Mouse (Mus musculus): ENCODE measurements around the gene Zfhx3. TPM values are rescaled to one million over a fixed set of nuclear protein-coding genes. Genes with fewer than 3 reads are reported as not detected.

Zfhx3 gene
- polyA plus RNA-seq, 1 experiment from 2014 or later, result 2.4 TPM

DNA sequence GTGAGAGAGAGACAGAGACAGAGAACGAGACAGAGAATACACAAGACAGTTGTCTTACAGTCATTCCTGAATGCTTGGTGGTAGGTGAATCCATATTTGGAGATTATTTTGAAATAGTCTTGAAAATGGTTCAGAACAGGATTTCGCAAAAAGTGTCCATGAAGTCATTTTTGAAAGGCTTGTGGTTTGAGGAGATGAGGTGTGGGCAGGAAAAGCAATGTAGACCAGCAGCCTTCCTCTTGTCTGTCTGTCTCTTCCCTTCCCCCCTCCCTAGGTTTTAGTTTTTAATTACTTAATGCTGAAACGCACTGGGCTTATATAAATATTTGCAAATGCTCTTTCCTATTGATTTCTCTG is 764.0 kb downstream of the Zfhx3 start:
- no peak for ATAC-seq
- no peak overlapping the region for H3K4me3 ChIP-seq (ENCODE audit: low read depth, low read length)

DNA sequence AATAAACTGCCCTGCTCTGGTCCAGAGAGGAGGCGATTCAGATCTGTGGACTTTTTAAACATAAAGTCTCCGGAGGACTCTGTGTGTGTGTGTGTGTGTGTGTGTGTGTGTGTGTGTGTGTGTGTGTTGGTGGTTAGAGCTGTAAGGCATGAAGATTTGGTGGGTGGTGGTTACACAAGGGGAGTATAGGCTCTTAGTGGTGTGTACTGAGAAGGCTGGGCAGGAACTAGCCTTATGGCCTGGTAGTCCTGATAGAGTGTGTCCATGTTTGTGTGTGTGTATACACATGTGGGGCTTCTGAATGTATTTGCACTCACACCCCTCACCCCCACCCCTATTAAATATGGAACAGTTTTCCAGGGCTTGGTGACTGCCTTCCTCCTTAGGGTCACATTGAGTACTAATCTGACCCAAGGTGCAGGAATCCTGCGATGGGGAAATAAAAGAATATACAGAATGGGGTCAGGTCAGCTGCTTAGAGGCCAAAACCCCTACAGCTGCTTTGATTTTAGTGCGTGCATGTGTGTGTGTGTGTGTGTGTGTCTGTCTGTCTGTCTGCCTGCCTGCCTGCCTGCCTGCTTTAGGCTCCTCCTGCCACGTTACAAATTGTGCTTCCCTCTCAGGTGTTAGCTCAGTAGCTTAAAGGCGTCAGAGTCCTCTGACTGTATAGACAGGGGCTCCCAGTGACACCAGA is 764.6 kb downstream of the Zfhx3 start:
- 0 out of 2 replicates have a peak overlapping the region, but pooled peaks have one; percentile 7 for H3K27ac ChIP-seq (ENCODE audit: low read depth, low read length)
- no peaks in the 10 kb centered on the region for H3K4me1 ChIP-seq (replicated peaks; ENCODE audit: control insufficient read depth, insufficient read depth, low read length)
- H3K4me2 ChIP-seq (replicated peaks; ENCODE audit: low read depth), result peak overlapping the region; percentile 37
- no peak; the same call in 1 of the 2 replicates for ATAC-seq
- H3K4me3 ChIP-seq (ENCODE audit: low read depth, low read length), result no peak overlapping the region
- WGBS, result 35% methylated on average over 6 of the region's 6 CpGs
- H3K9me3 ChIP-seq (ENCODE audit: control insufficient read depth), result no peaks in the 10 kb centered on the region
- no peak overlapping the region for H3K9ac ChIP-seq (ENCODE audit: low read depth, low read length)
- no peaks in the 10 kb centered on the region for H3K27me3 ChIP-seq (replicated peaks; ENCODE audit: control insufficient read depth, insufficient read depth, low read length)
- no peak for TF ChIP-seq CTCF (IDR thresholded peaks at IDR 0.05; ENCODE audit: low read depth)
- no peaks in the 10 kb centered on the region for H3K36me3 ChIP-seq (ENCODE audit: control insufficient read depth, insufficient read depth)

More for the DNA sequence above, 764.0 kb downstream of the Zfhx3 start:
- peak overlapping the region; percentile 37; the same call in 1 of the 2 replicates for H3K4me2 ChIP-seq (replicated peaks; ENCODE audit: low read depth)
- H3K27me3 ChIP-seq (replicated peaks; ENCODE audit: control insufficient read depth, insufficient read depth, low read length), result no peaks in the 10 kb centered on the region
- 44% methylated on average over 3 of the region's 3 CpGs for WGBS
- H3K9ac ChIP-seq (ENCODE audit: low read depth, low read length), result no peak overlapping the region
- no peaks in the 10 kb centered on the region for H3K36me3 ChIP-seq (ENCODE audit: control insufficient read depth, insufficient read depth)
- H3K27ac ChIP-seq (ENCODE audit: low read depth, low read length), result no peak overlapping the region
- no peaks in the 10 kb centered on the region for H3K9me3 ChIP-seq (ENCODE audit: control insufficient read depth)
- TF ChIP-seq CTCF (IDR thresholded peaks at IDR 0.05; ENCODE audit: low read depth), result no peak
- no peaks in the 10 kb centered on the region for H3K4me1 ChIP-seq (replicated peaks; ENCODE audit: control insufficient read depth, insufficient read depth, low read length)

DNA sequence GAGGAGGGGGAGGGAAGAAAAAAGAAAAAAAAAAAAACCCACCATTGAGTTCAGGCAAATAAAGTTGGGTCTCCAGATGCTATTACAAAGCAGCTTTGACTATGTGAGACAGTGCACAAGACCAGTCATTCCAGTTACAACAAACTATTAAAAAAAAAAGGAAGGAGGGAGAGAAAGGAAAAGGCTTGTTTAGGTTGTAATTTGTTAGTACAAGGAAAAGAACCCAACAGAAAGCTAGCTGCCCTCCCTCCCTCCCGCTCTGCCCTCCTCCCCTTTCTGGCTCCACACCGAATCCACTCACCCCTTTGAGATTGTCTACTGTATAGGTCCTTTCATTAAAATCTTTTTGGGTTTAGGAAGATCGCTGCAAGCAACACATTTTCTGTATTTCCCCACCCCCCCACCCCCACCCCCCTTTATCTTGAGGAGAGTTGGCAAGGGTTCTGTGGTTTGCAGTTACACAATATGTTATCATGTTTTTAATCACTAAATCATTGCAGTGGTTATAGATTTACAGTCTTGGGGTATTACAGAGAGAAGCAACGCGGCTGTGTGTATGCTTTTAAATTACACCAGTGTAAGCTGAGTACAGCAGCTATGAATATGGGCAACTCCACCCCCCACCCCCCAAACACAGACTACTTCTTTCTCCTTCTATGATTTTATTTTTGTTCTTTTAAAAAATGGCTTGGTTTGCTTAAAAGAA is 765.3 kb downstream of the Zfhx3 start:
- Histone ChIP-seq H3K4me3 (ENCODE audit: low read depth, low read length) (no peak overlapping the region), H3K4me1 (replicated peaks; ENCODE audit: control insufficient read depth, insufficient read depth, low read length) (no peaks in the 10 kb centered on the region), H3K9me3 (ENCODE audit: control insufficient read depth) (no peaks in the 10 kb centered on the region), H3K36me3 (ENCODE audit: control insufficient read depth, insufficient read depth) (no peaks in the 10 kb centered on the region), H3K4me2 (replicated peaks; ENCODE audit: low read depth) (peak overlapping the region; percentile 30), H3K9ac (ENCODE audit: low read depth, low read length) (no peak overlapping the region), H3K27ac (ENCODE audit: low read depth, low read length) (0 out of 2 replicates have a peak overlapping the region, but pooled peaks have one; percentile 7), H3K27me3 (replicated peaks; ENCODE audit: control insufficient read depth, insufficient read depth, low read length) (no peaks in the 10 kb centered on the region)
- TF ChIP-seq CTCF (IDR thresholded peaks at IDR 0.05; ENCODE audit: low read depth), result no peak
- WGBS, result 13% methylated on average over 5 of the region's 5 CpGs
- no peak for ATAC-seq

DNA sequence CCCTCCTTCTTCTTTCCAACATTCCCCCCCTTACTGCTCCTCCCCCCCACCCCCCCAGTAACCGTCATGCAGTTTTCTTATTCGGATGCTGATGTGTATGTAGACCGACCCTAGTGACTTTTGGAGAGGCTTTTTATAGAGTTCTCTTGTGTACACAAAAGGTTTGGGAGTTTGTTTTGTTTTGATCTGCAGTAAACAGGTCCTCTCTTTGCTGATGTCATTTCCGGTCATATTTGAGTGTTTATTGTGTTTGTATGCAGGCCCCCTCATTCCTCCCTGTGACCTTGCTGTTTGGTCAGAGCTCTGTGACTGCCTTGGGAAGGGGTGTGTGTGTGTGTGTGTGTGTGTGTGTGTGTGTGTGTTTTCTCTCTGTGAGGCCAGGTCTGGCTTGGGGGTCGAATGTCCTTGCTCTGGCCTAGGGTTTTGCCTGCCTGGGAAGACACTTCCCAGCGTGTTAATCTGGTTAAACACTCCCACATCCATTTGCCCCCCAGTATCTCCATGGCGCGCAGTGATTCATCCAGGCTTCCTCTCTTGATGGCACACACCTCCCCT is 766.5 kb downstream of the Zfhx3 start:
- H3K4me3 ChIP-seq (ENCODE audit: low read depth, low read length), result no peak overlapping the region
- no peaks in the 10 kb centered on the region for H3K4me1 ChIP-seq (replicated peaks; ENCODE audit: control insufficient read depth, insufficient read depth, low read length)
- H3K27me3 ChIP-seq (replicated peaks; ENCODE audit: control insufficient read depth, insufficient read depth, low read length), result no peaks in the 10 kb centered on the region
- WGBS, result 47% methylated on average over 8 of the region's 8 CpGs
- no peak overlapping the region for H3K9ac ChIP-seq (ENCODE audit: low read depth, low read length)
- H3K4me2 ChIP-seq (replicated peaks; ENCODE audit: low read depth), result 0 out of 2 replicates have a peak overlapping the region, but pooled peaks have one; percentile 13
- no peaks in the 10 kb centered on the region for H3K36me3 ChIP-seq (ENCODE audit: control insufficient read depth, insufficient read depth)
- H3K27ac ChIP-seq (ENCODE audit: low read depth, low read length), result no peak overlapping the region
- H3K9me3 ChIP-seq (ENCODE audit: control insufficient read depth), result no peaks in the 10 kb centered on the region
- no peak for ATAC-seq
- TF ChIP-seq CTCF (IDR thresholded peaks at IDR 0.05; ENCODE audit: low read depth), result no peak

DNA sequence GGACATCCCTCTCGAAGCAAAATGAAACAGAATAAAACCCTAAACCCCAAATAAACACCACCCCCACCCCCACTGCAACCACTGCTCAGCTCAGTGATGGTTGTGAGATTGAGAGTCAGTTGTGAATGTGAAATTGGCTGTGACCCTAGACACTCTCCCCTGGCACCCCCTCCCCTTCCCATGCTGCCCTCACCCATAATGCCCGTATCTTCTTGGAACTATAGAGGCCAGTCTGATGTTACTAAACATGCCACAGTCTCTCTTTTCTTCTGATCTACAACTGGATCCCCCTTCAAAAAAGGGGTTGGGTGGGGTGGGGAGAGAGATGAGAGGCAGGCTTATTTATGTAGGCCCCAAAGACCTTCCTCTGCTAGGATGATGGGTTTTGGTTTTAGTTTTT is 767.0 kb downstream of the Zfhx3 start:
- H3K27ac ChIP-seq (ENCODE audit: low read depth, low read length), result no peak overlapping the region; the same call in 1 of the 2 replicates
- H3K9me3 ChIP-seq (ENCODE audit: control insufficient read depth), result no peaks in the 10 kb centered on the region
- no peaks in the 10 kb centered on the region for H3K4me1 ChIP-seq (replicated peaks; ENCODE audit: control insufficient read depth, insufficient read depth, low read length)
- H3K4me2 ChIP-seq (replicated peaks; ENCODE audit: low read depth), result 0 out of 2 replicates have a peak overlapping the region, but pooled peaks have one; percentile 13
- H3K4me3 ChIP-seq (ENCODE audit: low read depth, low read length), result no peak overlapping the region
- ATAC-seq, result no peak
- no peaks in the 10 kb centered on the region for H3K36me3 ChIP-seq (ENCODE audit: control insufficient read depth, insufficient read depth)
- H3K9ac ChIP-seq (ENCODE audit: low read depth, low read length), result no peak overlapping the region
- TF ChIP-seq CTCF (IDR thresholded peaks at IDR 0.05; ENCODE audit: low read depth), result no peak
- H3K27me3 ChIP-seq (replicated peaks; ENCODE audit: control insufficient read depth, insufficient read depth, low read length), result no peaks in the 10 kb centered on the region
- 64% methylated on average over 2 of the region's 2 CpGs for WGBS

DNA sequence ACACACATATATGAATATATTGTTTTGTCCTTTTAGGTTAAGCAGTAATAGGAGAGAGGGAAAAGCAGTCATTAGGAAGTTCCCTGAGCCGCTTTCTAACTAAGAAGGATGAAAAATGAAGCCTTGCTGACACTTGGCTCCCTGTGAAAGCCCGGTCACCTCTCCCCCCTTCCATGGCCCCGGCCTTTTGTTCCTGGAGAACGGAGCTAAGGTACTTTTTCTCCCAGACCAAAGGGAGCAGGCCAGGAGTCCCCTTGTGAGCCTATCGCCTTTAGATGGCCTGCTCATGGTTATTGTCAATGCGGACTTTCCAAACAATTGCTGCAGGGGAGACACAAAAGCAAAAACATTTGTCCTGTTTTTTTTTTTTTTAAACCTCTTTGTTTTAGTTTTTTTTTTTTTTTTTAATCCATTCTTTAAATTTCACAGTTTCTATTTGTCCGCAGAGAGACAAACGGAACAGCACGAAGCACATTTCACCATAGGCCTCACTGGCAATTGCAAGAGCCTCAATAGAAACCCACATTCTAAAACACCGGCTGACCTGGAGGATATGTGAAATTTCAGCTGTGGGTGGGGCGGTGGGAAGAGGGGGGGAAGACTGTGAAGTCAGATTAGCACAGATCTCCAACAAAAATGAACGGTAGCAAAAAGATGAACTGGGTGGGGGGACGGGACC is 767.6 kb downstream of the Zfhx3 start:
- no peak for ATAC-seq
- Histone ChIP-seq H3K27me3 (replicated peaks; ENCODE audit: control insufficient read depth, insufficient read depth, low read length) (no peaks in the 10 kb centered on the region), H3K9me3 (ENCODE audit: control insufficient read depth) (no peaks in the 10 kb centered on the region), H3K4me2 (replicated peaks; ENCODE audit: low read depth) (no peak overlapping the region), H3K27ac (ENCODE audit: low read depth, low read length) (no peak overlapping the region; the same call in 1 of the 2 replicates), H3K9ac (ENCODE audit: low read depth, low read length) (no peak overlapping the region), H3K36me3 (ENCODE audit: control insufficient read depth, insufficient read depth) (no peaks in the 10 kb centered on the region), H3K4me1 (replicated peaks; ENCODE audit: control insufficient read depth, insufficient read depth, low read length) (no peaks in the 10 kb centered on the region), H3K4me3 (ENCODE audit: low read depth, low read length) (no peak overlapping the region)
- no peak for TF ChIP-seq CTCF (IDR thresholded peaks at IDR 0.05; ENCODE audit: low read depth)
- 66% methylated on average over 13 of the region's 13 CpGs for WGBS

Data from intestine, postnatal 0 days (tissue).